Mouse (Mus musculus) kidney, embryonic 15.5 days (tissue): Measurements from ENCODE around the gene Hint2. TPM values are rescaled to one million over a fixed set of nuclear protein-coding genes. Genes with fewer than 3 reads are reported as not detected.
A peak's percentile ranks its signal among the peaks of the same experiment; 100 is the strongest.

Experiments
- ATAC-seq: fragments of 200-750 bp; cut with Nextera tagmentation; replicated peaks from 2 replicates; pipeline ENCODE4 v1.8.0; 2017; ENCODE audit warnings: moderate TSS enrichment; ENCODE audit not compliant: low FRiP score
- H3K27ac ChIP-seq: fragments of 300-500 bp; sonication (generic); 2 replicates; pipeline ENCODE4 v1.5.1; 2015; ENCODE audit warnings: mild to moderate bottlenecking, inconsistent platforms
- H3K27me3 ChIP-seq: fragments of 300-500 bp; sonication (generic); 2 replicates; pipeline ENCODE4 v1.6.1; 2015; ENCODE audit warnings: inconsistent platforms
- H3K36me3 ChIP-seq: fragments of 300-500 bp; sonication (generic); 2 replicates; pipeline ENCODE4 v1.6.1; 2015; ENCODE audit warnings: inconsistent platforms
- H3K4me1 ChIP-seq: fragments of 300-500 bp; sonication (generic); 2 replicates; pipeline ENCODE4 v1.6.1; 2015; ENCODE audit warnings: inconsistent platforms
- H3K4me2 ChIP-seq: fragments of 300-500 bp; sonication (generic); 2 replicates; pipeline ENCODE4 v1.6.1; 2015; ENCODE audit warnings: moderate library complexity, mild to moderate bottlenecking, inconsistent platforms
- H3K4me3 ChIP-seq: fragments of 300-500 bp; sonication (generic); replicated peaks from 2 replicates; pipeline ENCODE4 v1.5.1; 2015; ENCODE audit warnings: mild to moderate bottlenecking, inconsistent platforms
- H3K9ac ChIP-seq: fragments of 300-500 bp; sonication (generic); 2 replicates; pipeline ENCODE4 v1.6.1; 2015; ENCODE audit warnings: mild to moderate bottlenecking, inconsistent platforms
- H3K9me3 ChIP-seq: fragments of 300-500 bp; sonication (generic); replicated peaks from 2 replicates; pipeline ENCODE4 v1.6.1; 2016; ENCODE audit warnings: inconsistent platforms
- WGBS: fragments of 180-500 bp; shearing (Covaris S2); methylation state at CpG from one replicate; pipeline ENCODE4 v1.1.7; 2015; ENCODE audit warnings: mixed read lengths; 5-methylcytosine and 5-hydroxymethylcytosine counted together
- polyA plus RNA-seq: library from polyadenylated mRNA; unstranded; fragments of >200 nt; fragmentation: Nextera tagmentation; extraction: Ambion mirVana; gene quantifications from 2 replicates; pipeline ENCODE4 v1.2.1, GENCODE M21; 2015

Gene Hint2
- polyA plus RNA-seq, 1 experiment from 2014 or later, result 115 TPM

- no peaks in the 10 kb centered on the region for H3K9me3 ChIP-seq
- peak within 1 kb of the TSS; percentile 80 for H3K27ac ChIP-seq
- peaks cover 17% of the 10 kb centered on the region; the same call in 1 of the 2 replicates for H3K27me3 ChIP-seq
- WGBS, result 2% methylated on average over 33 of the region's 70 CpGs
- no peaks in the 10 kb centered on the region for H3K36me3 ChIP-seq
- H3K4me3 ChIP-seq, result peak within 1 kb of the TSS; percentile 68
- peak within 1 kb of the TSS; percentile 61 for H3K9ac ChIP-seq
- peak; percentile 54 for ATAC-seq
- H3K4me2 ChIP-seq, result peak within 1 kb of the TSS; percentile 96
- peaks cover 31% of the 10 kb centered on the region for H3K4me1 ChIP-seq
Observed at GRCm38 (mm10) chr4:43631046-43631955, 25.0 kb downstream of the Hint2 start, which contains the start of gene Npr2. TSS of gene Npr2 (plus strand) at chr4:43631935.

- H3K9ac ChIP-seq, result no peak overlapping the region
- peak overlapping the region; percentile 68; the same call in 1 of the 2 replicates for H3K4me3 ChIP-seq
- H3K4me1 ChIP-seq, result peaks cover 31% of the 10 kb centered on the region
- no peak for ATAC-seq
- H3K4me2 ChIP-seq, result peak overlapping the region; percentile 96
- H3K27ac ChIP-seq, result peak overlapping the region; percentile 9; the same call in 1 of the 2 replicates
- no peaks in the 10 kb centered on the region for H3K36me3 ChIP-seq
- 26% methylated on average over 5 of the region's 5 CpGs for WGBS
- peaks cover under 1% of the 10 kb centered on the region for H3K9me3 ChIP-seq
- peaks cover 17% of the 10 kb centered on the region; the same call in 1 of the 2 replicates for H3K27me3 ChIP-seq
Observed at GRCm38 (mm10) chr4:43630671-43631045, 25.6 kb downstream of the Hint2 start.

- Histone ChIP-seq H3K4me2 (peak overlapping the region; percentile 7; the same call in 1 of the 2 replicates), H3K9ac (no peak overlapping the region), H3K27me3 (peaks cover 17% of the 10 kb centered on the region; the same call in 1 of the 2 replicates), H3K9me3 (peaks cover 6% of the 10 kb centered on the region), H3K27ac (peak overlapping the region; percentile 9; the same call in 1 of the 2 replicates), H3K36me3 (no peaks in the 10 kb centered on the region), H3K4me3 (no peak overlapping the region), H3K4me1 (peaks cover 31% of the 10 kb centered on the region)
- WGBS, result 5% methylated on average over 5 of the region's 5 CpGs
- peak; percentile 59 for ATAC-seq
Observed at GRCm38 (mm10) chr4:43630030-43630581, 26.2 kb downstream of the Hint2 start.

- WGBS, result 48% methylated on average over 20 of the region's 20 CpGs
- H3K27ac ChIP-seq, result no peak overlapping the region
- no peak overlapping the region for H3K9ac ChIP-seq
- peaks cover 17% of the 10 kb centered on the region; the same call in 1 of the 2 replicates for H3K27me3 ChIP-seq
- H3K36me3 ChIP-seq, result no peaks in the 10 kb centered on the region
- H3K4me2 ChIP-seq, result no peak overlapping the region
- H3K9me3 ChIP-seq, result peaks cover 9% of the 10 kb centered on the region
- no peak overlapping the region for H3K4me3 ChIP-seq
- peaks cover 31% of the 10 kb centered on the region for H3K4me1 ChIP-seq
- ATAC-seq, result no peak
Observed at GRCm38 (mm10) chr4:43629106-43629817, 27.0 kb downstream of the Hint2 start.

GRCm38 (mm10) chr4:43620146-43620778 lies 36.0 kb downstream of the Hint2 start:
- H3K27me3 ChIP-seq, result no peaks in the 10 kb centered on the region
- ATAC-seq, result no peak

GRCm38 (mm10) chr4:43613060-43613730 lies 43.1 kb downstream of the Hint2 start:
- Histone ChIP-seq H3K9ac (no peak overlapping the region), H3K27me3 (no peaks in the 10 kb centered on the region), H3K9me3 (no peaks in the 10 kb centered on the region), H3K4me1 (no peaks in the 10 kb centered on the region), H3K4me3 (no peak overlapping the region), H3K27ac (no peak overlapping the region), H3K4me2 (no peak overlapping the region), H3K36me3 (no peaks in the 10 kb centered on the region)
- WGBS, result 62% methylated on average over 3 of the region's 3 CpGs
- ATAC-seq, result no peak

More at GRCm38 (mm10) chr4:43620146-43620778, 36.0 kb downstream of the Hint2 start:
- H3K27ac ChIP-seq, result no peak overlapping the region
- no peak overlapping the region for H3K4me3 ChIP-seq
- H3K36me3 ChIP-seq, result no peaks in the 10 kb centered on the region
- WGBS, result 79% methylated on average over 4 of the region's 4 CpGs
- H3K9ac ChIP-seq, result no peak overlapping the region
- no peaks in the 10 kb centered on the region for H3K4me1 ChIP-seq
- peaks cover 4% of the 10 kb centered on the region; the same call in 1 of the 2 replicates for H3K9me3 ChIP-seq
- H3K4me2 ChIP-seq, result no peak overlapping the region

- ATAC-seq, result no peak
- WGBS, result 74% methylated on average over 10 of the region's 10 CpGs
- Histone ChIP-seq H3K36me3 (no peaks in the 10 kb centered on the region), H3K9ac (no peak overlapping the region), H3K27me3 (no peaks in the 10 kb centered on the region), H3K9me3 (no peaks in the 10 kb centered on the region), H3K4me3 (no peak overlapping the region), H3K4me1 (no peaks in the 10 kb centered on the region), H3K27ac (no peak overlapping the region), H3K4me2 (no peak overlapping the region)
Observed at GRCm38 (mm10) chr4:43612534-43612933, 43.7 kb downstream of the Hint2 start.

- Histone ChIP-seq H3K4me3 (no peak overlapping the region), H3K9me3 (no peaks in the 10 kb centered on the region), H3K36me3 (no peaks in the 10 kb centered on the region), H3K9ac (no peak overlapping the region), H3K4me2 (no peak overlapping the region), H3K4me1 (peaks cover 3% of the 10 kb centered on the region; the same call in 1 of the 2 replicates), H3K27ac (no peak overlapping the region), H3K27me3 (no peaks in the 10 kb centered on the region)
- 56% methylated on average over 9 of the region's 9 CpGs for WGBS
- ATAC-seq, result no peak
Observed at GRCm38 (mm10) chr4:43604751-43605685, 51.2 kb downstream of the Hint2 start.
